Mouse (Mus musculus) intestine, embryonic 15.5 days (tissue): ENCODE results near the gene Tnfrsf13b. TPM values are rescaled to one million over a fixed set of nuclear protein-coding genes. Genes with fewer than 3 reads are reported as not detected.
"Not testable (repeated sequence)": the region's sequence is repeated elsewhere in the genome, so short reads cannot be mapped to it uniquely, and the experiment has no call there.

ENCODE experiments used
- ATAC-seq: fragments of 200-750 bp; cut with Nextera tagmentation; 2 replicates; pipeline ENCODE4 v1.8.0; 2017; ENCODE audit warnings: moderate TSS enrichment, moderate library complexity
- H3K27ac ChIP-seq: fragments of 300-500 bp; sonication (generic); 2 replicates; pipeline ENCODE4 v1.5.1; 2015; ENCODE audit warnings: mild to moderate bottlenecking, inconsistent platforms
- H3K27me3 ChIP-seq: fragments of 300-500 bp; sonication (generic); replicated peaks from 2 replicates; pipeline ENCODE4 v1.6.1; 2015; ENCODE audit warnings: inconsistent platforms
- H3K36me3 ChIP-seq: fragments of 300-500 bp; sonication (generic); 2 replicates; pipeline ENCODE4 v1.6.1; 2015; ENCODE audit warnings: inconsistent platforms
- H3K4me1 ChIP-seq: fragments of 300-500 bp; sonication (generic); replicated peaks from 2 replicates; pipeline ENCODE4 v1.6.1; 2015; ENCODE audit warnings: inconsistent platforms
- H3K4me2 ChIP-seq: fragments of 300-500 bp; sonication (generic); replicated peaks from 2 replicates; pipeline ENCODE4 v1.6.1; 2015; ENCODE audit warnings: mild to moderate bottlenecking, inconsistent platforms
- H3K4me3 ChIP-seq: fragments of 300-500 bp; sonication (generic); replicated peaks from 2 replicates; pipeline ENCODE4 v1.5.1; 2015; ENCODE audit warnings: inconsistent platforms
- H3K9ac ChIP-seq: fragments of 300-500 bp; sonication (generic); 2 replicates; pipeline ENCODE4 v1.6.1; 2015; ENCODE audit warnings: inconsistent platforms
- H3K9me3 ChIP-seq: fragments of 300-500 bp; sonication (generic); 2 replicates; pipeline ENCODE4 v1.6.1; 2016; ENCODE audit warnings: inconsistent platforms
- WGBS: fragments of 180-500 bp; shearing (Covaris S2); methylation state at CpG from one replicate; pipeline ENCODE4 v1.1.7; 2015; 5-methylcytosine and 5-hydroxymethylcytosine counted together
- polyA plus RNA-seq: library from polyadenylated mRNA; unstranded; fragments of >200 nt; fragmentation: Nextera tagmentation; extraction: Ambion mirVana; gene quantifications from 2 replicates; pipeline ENCODE4 v1.2.1, GENCODE M21; 2015

Gene Tnfrsf13b
- polyA plus RNA-seq, 1 experiment from 2014 or later, result 2.8 TPM

- Histone ChIP-seq H3K4me3 (no peak overlapping the region), H3K9ac (no peak overlapping the region), H3K9me3 (no peaks in the 10 kb centered on the region), H3K4me2 (no peak overlapping the region), H3K4me1 (no peaks in the 10 kb centered on the region), H3K36me3 (no peaks in the 10 kb centered on the region), H3K27me3 (no peaks in the 10 kb centered on the region), H3K27ac (no peak overlapping the region)
- ATAC-seq, result no peak
These were observed 55.1 kb downstream of the Tnfrsf13b start for GRCm38 (mm10) chr11:61181624-61182023.

- Histone ChIP-seq H3K4me3 (no peak overlapping the region), H3K4me2 (no peak overlapping the region), H3K9ac (no peak overlapping the region), H3K9me3 (no peaks in the 10 kb centered on the region), H3K36me3 (no peaks in the 10 kb centered on the region), H3K27me3 (no peaks in the 10 kb centered on the region), H3K4me1 (no peaks in the 10 kb centered on the region), H3K27ac (no peak overlapping the region)
- WGBS, result 74% methylated on average over 1 of the region's 1 CpGs
- ATAC-seq, result no peak
These were observed 57.3 kb downstream of the Tnfrsf13b start for GRCm38 (mm10) chr11:61183820-61184219.

GRCm38 (mm10) chr11:61190776-61191175, 64.2 kb downstream of the Tnfrsf13b start:
- no peaks in the 10 kb centered on the region for H3K9me3 ChIP-seq
- H3K27ac ChIP-seq, result no peak overlapping the region
- no peaks in the 10 kb centered on the region for H3K4me1 ChIP-seq
- no peak for ATAC-seq
- no peak overlapping the region for H3K4me2 ChIP-seq
- 0 out of 2 replicates have a peak, but pooled peaks cover 7% of the 10 kb centered on the region for H3K27me3 ChIP-seq
- WGBS, result 67% methylated on average over 2 of the region's 2 CpGs
- H3K36me3 ChIP-seq, result no peaks in the 10 kb centered on the region
- H3K9ac ChIP-seq, result no peak overlapping the region
- no peak overlapping the region for H3K4me3 ChIP-seq

GRCm38 (mm10) chr11:61192123-61192522, 65.6 kb downstream of the Tnfrsf13b start:
- not testable (repeated sequence) for H3K9me3 ChIP-seq, ATAC-seq, H3K27ac ChIP-seq, H3K36me3 ChIP-seq, H3K4me1 ChIP-seq, H3K4me2 ChIP-seq, H3K27me3 ChIP-seq, H3K4me3 ChIP-seq, H3K9ac ChIP-seq
- WGBS, result 83% methylated on average over 8 of the region's 10 CpGs

- H3K9ac ChIP-seq, result no peak overlapping the region
- ATAC-seq, result no peak
- H3K4me1 ChIP-seq, result no peaks in the 10 kb centered on the region
- WGBS, result 96% methylated on average over 2 of the region's 2 CpGs
- no peak overlapping the region for H3K4me2 ChIP-seq
- H3K4me3 ChIP-seq, result no peak overlapping the region
- no peaks in the 10 kb centered on the region for H3K9me3 ChIP-seq
- H3K27ac ChIP-seq, result no peak overlapping the region
- H3K36me3 ChIP-seq, result no peaks in the 10 kb centered on the region
- H3K27me3 ChIP-seq, result 0 out of 2 replicates have a peak, but pooled peaks cover 7% of the 10 kb centered on the region
These were observed 66.2 kb downstream of the Tnfrsf13b start for GRCm38 (mm10) chr11:61192779-61193178.

GRCm38 (mm10) chr11:61193392-61193791, 66.8 kb downstream of the Tnfrsf13b start:
- H3K4me2 ChIP-seq, result no peak overlapping the region
- no peak overlapping the region for H3K4me3 ChIP-seq
- H3K4me1 ChIP-seq, result no peaks in the 10 kb centered on the region
- H3K9ac ChIP-seq, result no peak overlapping the region
- H3K9me3 ChIP-seq, result no peaks in the 10 kb centered on the region
- peak; percentile 43; the same call in 1 of the 2 replicates for ATAC-seq
- H3K27ac ChIP-seq, result no peak overlapping the region
- H3K36me3 ChIP-seq, result no peaks in the 10 kb centered on the region
- 0 out of 2 replicates have a peak, but pooled peaks cover 7% of the 10 kb centered on the region for H3K27me3 ChIP-seq
- WGBS, result 6% methylated on average over 9 of the region's 9 CpGs

- Histone ChIP-seq H3K9ac (no peak overlapping the region), H3K4me1 (no peaks in the 10 kb centered on the region), H3K27ac (no peak overlapping the region), H3K4me2 (no peak overlapping the region), H3K36me3 (no peaks in the 10 kb centered on the region), H3K9me3 (no peaks in the 10 kb centered on the region), H3K27me3 (0 out of 2 replicates have a peak, but pooled peaks cover 7% of the 10 kb centered on the region), H3K4me3 (no peak overlapping the region)
- 70% methylated on average over 14 of the region's 14 CpGs for WGBS
- no peak for ATAC-seq
These were observed 70.2 kb downstream of the Tnfrsf13b start for GRCm38 (mm10) chr11:61196616-61197353.

GRCm38 (mm10) chr11:61197935-61198334, 71.4 kb downstream of the Tnfrsf13b start:
- Histone ChIP-seq H3K27me3 (0 out of 2 replicates have a peak, but pooled peaks cover 7% of the 10 kb centered on the region), H3K4me1 (no peaks in the 10 kb centered on the region), H3K4me3 (no peak overlapping the region), H3K27ac (no peak overlapping the region), H3K36me3 (no peaks in the 10 kb centered on the region), H3K9me3 (no peaks in the 10 kb centered on the region), H3K4me2 (no peak overlapping the region), H3K9ac (no peak overlapping the region)
- no peak for ATAC-seq

Other genes starting within 250 kb of the Tnfrsf13b start
- 62.9 and 70.9 TPM in 2 replicates for gene Tmem11, start 247.5 kb upstream of the Tnfrsf13b start, polyA plus RNA-seq
- gene Natd1, start 212.0 kb upstream of the Tnfrsf13b start, polyA plus RNA-seq, result 9.6 and 11.9 TPM in 2 replicates
- gene Map2k3, start 194.7 kb upstream of the Tnfrsf13b start, polyA plus RNA-seq, result 127 and 144 TPM in 2 replicates
- gene Kcnj12, start 104.2 kb upstream of the Tnfrsf13b start, polyA plus RNA-seq, result 1.6 and 1.9 TPM in 2 replicates
- 89.0 and 98.6 TPM in 2 replicates for gene Usp22, start 48.3 kb downstream of the Tnfrsf13b start, polyA plus RNA-seq
- not detected in 2 replicates for gene Aldh3a1, start 80.8 kb downstream of the Tnfrsf13b start, polyA plus RNA-seq
- 50.5 and 51.6 TPM in 2 replicates for gene Aldh3a2, start 140.7 kb downstream of the Tnfrsf13b start, polyA plus RNA-seq
- gene Slc47a2, start 216.1 kb downstream of the Tnfrsf13b start, polyA plus RNA-seq, result not detected in 2 replicates